Mouse (Mus musculus) E14TG2a.4 (cell line): ENCODE measurements around the gene Ctsz.

Experiments used
- CTCF ChIP-seq: conservative IDR thresholded peaks from 2 replicates; pipeline ENCODE4 v1.5.1; 2014; ENCODE audit warnings: low read length
- NANOG ChIP-seq: IDR thresholded peaks from 2 replicates; pipeline ENCODE4 v1.6.1; 2014; ENCODE audit warnings: borderline replicate concordance, low read length, mixed read lengths

GRCm38 (mm10) chr2:174463789-174464523 lies 25.1 kb upstream of the Ctsz start, which contains the start of gene Atp5e:
- TF ChIP-seq CTCF (no peak), NANOG (no peak)
